In genomic region chr7:125702791-125703190, GRCm38 (mm10) we compare ENCODE assay signal across 12 mouse cellular contexts.
"Had no signal": no experiment of that assay in that cellular context is flagged by ENCODE, and none has a peak within 500 bp of the region (broad histone marks: within the 10 kb centered on the region; RNA-seq: fewer than 3 reads in every experiment).

No protein-coding gene starts in this region.

- ATAC-seq: liver, postnatal 0 days; lung, postnatal 0 days; midbrain, embryonic 16.5 days had no signal

- DNase-seq: kidney, adult 2 months; kidney, postnatal 36 days; left cerebral cortex, postnatal 4 days; liver, postnatal 0 days; lung, embryonic 14.5 days; lung, postnatal 36 days; retina, postnatal 1 day; right cerebral cortex, postnatal 25 days; spleen, adult 18-20 months; thymus, postnatal 25 days had no signal
